Mouse (Mus musculus) heart, adult 2 months (tissue): ENCODE measurements at regions not wholly inside any gene's neighbourhood (a gene's known extent, or its start where the extent isn't known, plus 50 kb on each side); places are given as distances from the start of the nearest gene placed in this dataset.

Experiments
- DNase-seq, 2 experiments: peaks; one replicate each; pipeline ENCODE4 v3.0.0; 2021
- H3K27ac ChIP-seq: fragments of 200-600 bp; 2 replicates; pipeline ENCODE4 v1.8.1; 2022
- H3K27me3 ChIP-seq: fragments of 200-500 bp; 2 replicates; pipeline ENCODE4 v1.6.1; 2012; ENCODE audit warnings: mild to moderate bottlenecking, low read length, inconsistent platforms, mixed read lengths; ENCODE audit not compliant: control insufficient read depth, insufficient read depth
- H3K36me3 ChIP-seq: fragments of 200-500 bp; 2 replicates; pipeline ENCODE4 v1.6.1; 2012; ENCODE audit warnings: low read length, inconsistent platforms; ENCODE audit not compliant: control insufficient read depth, insufficient read depth
- H3K4me1 ChIP-seq: fragments of 200-500 bp; 2 replicates; pipeline ENCODE4 v1.6.1; 2011; ENCODE audit warnings: low read length; ENCODE audit not compliant: control insufficient read depth, insufficient read depth
- H3K4me3 ChIP-seq: fragments of 200-600 bp; 2 replicates; pipeline ENCODE4 v1.8.1; 2022
- H3K79me2 ChIP-seq: fragments of 200-500 bp; replicated peaks from 2 replicates; pipeline ENCODE4 v1.6.1; 2012; ENCODE audit warnings: mild to moderate bottlenecking, inconsistent platforms, low read length, moderate library complexity, mixed read lengths; ENCODE audit not compliant: control insufficient read depth, insufficient read depth
- H3K9ac ChIP-seq: fragments of 200-500 bp; 2 replicates; pipeline ENCODE4 v1.6.1; 2012; ENCODE audit warnings: low read depth, mild to moderate bottlenecking, control low read depth, inconsistent platforms, low read length, mixed read lengths
- CTCF ChIP-seq: fragments of 200-600 bp; IDR thresholded peaks from 2 replicates; pipeline ENCODE4 v1.8.1; 2022; ENCODE audit warnings: antibody characterized with exemption, mild to moderate bottlenecking, moderate library complexity
- EP300 ChIP-seq: fragments of 200-500 bp; IDR thresholded peaks from 2 replicates; pipeline ENCODE4 v1.6.1; 2011; ENCODE audit warnings: low read depth, low read length, control low read depth; ENCODE audit not compliant: insufficient read depth
- POLR2A ChIP-seq: fragments of 200-500 bp; IDR thresholded peaks from 2 replicates; pipeline ENCODE4 v1.6.1; 2011; ENCODE audit warnings: mild to moderate bottlenecking, low read depth, low read length, control low read depth; ENCODE audit not compliant: insufficient read depth
- WGBS: fragments of 180-500 bp; shearing (Covaris S2); methylation state at CpG from one replicate; pipeline ENCODE4 v1.1.7; 2018; 5-methylcytosine and 5-hydroxymethylcytosine counted together
- intact Hi-C: fragments of 180-260 bp; cut with DNase I; formaldehyde crosslinking; loops from one replicate; pipeline ENCODE4 v1.15.1; 2025

DNA sequence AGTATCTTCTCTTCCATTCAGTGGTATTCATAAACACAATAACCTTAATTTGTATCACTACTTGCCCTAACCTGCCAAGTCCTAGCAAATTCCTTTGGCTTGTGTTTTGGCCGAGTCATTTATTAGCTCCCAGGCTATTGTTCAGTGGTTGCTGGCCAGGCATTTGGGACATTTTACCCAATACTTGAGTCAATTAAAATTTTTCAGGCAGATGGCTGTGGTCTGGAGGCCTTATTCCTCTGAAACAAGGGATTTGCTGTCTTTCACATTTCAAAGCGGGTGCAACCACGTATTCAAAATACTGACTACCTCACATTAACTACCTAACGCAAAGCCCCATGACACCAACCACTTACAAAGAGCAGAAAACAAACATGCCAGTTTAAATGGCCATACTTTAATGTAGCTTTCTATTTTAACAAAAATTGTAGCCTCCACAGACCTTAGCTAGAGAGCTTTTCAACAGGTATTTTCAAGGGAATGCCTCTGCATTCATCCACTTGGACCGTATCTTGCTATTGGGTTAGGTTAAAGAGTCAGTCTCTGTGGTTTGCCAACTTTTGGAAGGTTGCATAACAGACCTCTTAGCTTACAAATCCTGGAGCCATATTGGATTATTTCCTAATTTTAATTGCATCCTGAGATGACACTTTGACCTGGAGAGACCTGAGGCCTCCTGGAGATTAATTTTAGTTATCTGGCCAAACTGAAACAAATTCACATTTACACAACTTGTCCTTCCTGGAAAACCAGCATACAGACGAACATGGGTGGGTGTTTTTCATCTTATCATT lies 224.7 kb upstream of the Fam241a start:
- WGBS: 79% methylated on average over 6 of the region's 6 CpGs
- H3K9ac ChIP-seq: no peak overlapping the region
- TF ChIP-seq EP300 (no peak), CTCF (no peak), POLR2A (no peak)
- DNase-seq: no peak
- no peaks in the 10 kb centered on the region for H3K4me1 ChIP-seq
- H3K27me3 ChIP-seq: no peaks in the 10 kb centered on the region
- no peaks in the 10 kb centered on the region for H3K36me3 ChIP-seq
- intact Hi-C loops: no loop called here
- H3K4me3 ChIP-seq: no peak overlapping the region
- H3K79me2 ChIP-seq: no peaks in the 10 kb centered on the region
- H3K27ac ChIP-seq: no peak overlapping the region

DNA sequence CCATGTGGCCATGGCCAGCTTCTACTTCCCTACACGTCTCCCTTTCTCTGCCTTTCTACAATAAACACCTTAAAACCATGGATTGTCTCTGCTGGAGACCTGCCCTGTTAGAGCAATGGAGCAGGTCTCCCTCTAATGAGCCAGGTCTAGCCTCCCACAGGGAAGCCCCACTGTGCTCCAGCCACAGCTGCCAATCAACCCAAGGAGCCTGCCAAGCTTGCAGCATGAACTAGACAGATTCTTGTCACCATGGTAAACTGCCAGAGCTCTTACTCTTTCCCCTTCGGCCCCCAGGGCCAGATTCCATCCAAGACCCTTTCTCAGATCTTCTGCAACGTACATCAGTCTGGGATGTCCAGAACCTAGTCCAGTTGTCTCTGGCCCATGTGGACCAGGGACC lies 217.1 kb upstream of the Fam241a start:
- Histone ChIP-seq H3K36me3 (no peaks in the 10 kb centered on the region), H3K27ac (no peak overlapping the region), H3K9ac (no peak overlapping the region), H3K4me1 (no peaks in the 10 kb centered on the region), H3K79me2 (no peaks in the 10 kb centered on the region), H3K27me3 (no peaks in the 10 kb centered on the region), H3K4me3 (no peak overlapping the region)
- TF ChIP-seq EP300 (no peak), CTCF (no peak), POLR2A (no peak)
- WGBS: 53% methylated on average over 3 of the region's 3 CpGs
- intact Hi-C loops: no loop called here
- DNase-seq: no peak

DNA sequence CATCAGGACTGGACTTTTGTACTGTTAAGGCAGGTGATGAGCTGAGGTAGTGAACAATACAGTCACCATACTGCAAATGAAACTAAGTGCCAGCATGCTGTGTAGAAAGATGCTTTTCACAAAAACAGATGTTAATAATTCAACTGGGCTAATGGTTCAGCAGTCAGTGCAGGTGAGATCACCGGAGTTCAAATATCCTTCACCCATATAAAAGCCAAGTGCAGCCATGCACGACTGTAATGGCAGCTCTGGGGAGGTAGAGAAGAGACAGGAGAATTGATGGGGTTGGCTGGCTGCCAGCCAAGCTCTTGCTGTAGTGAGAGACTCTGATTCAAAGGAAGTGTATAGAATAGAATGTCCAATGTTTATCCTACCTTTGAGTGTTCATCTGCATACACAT lies 214.3 kb upstream of the Fam241a start:
- H3K9ac ChIP-seq: no peak overlapping the region
- DNase-seq: no peak
- 68% methylated on average over 2 of the region's 2 CpGs for WGBS
- H3K27ac ChIP-seq: no peak overlapping the region
- no peak overlapping the region for H3K4me3 ChIP-seq
- H3K27me3 ChIP-seq: no peaks in the 10 kb centered on the region
- no peaks in the 10 kb centered on the region for H3K4me1 ChIP-seq
- no peaks in the 10 kb centered on the region for H3K36me3 ChIP-seq
- H3K79me2 ChIP-seq: no peaks in the 10 kb centered on the region
- intact Hi-C loops: no loop called here
- TF ChIP-seq EP300: no peak
- TF ChIP-seq POLR2A: no peak
- no peak for TF ChIP-seq CTCF

DNA sequence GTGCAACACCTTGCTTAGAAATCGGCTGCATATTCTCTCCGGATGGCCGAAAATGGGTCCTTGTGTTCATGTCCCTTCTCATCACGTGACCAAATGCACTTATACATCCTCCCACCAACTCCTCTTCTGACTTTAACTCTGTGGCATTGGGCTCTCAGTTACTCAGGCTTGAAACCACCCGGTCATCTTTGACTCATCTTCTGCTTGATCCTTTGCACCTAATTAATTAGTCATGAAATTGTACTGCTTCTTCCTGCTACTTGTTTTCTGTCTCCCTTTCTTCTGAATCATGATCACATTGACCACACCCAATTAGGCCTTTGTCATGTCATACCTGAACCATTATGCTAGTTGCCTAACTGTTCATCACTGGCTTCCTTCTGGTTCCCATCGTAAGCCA lies 208.4 kb upstream of the Fam241a start:
- Histone ChIP-seq H3K9ac (no peak overlapping the region), H3K27ac (no peak overlapping the region), H3K36me3 (no peaks in the 10 kb centered on the region), H3K79me2 (no peaks in the 10 kb centered on the region), H3K27me3 (no peaks in the 10 kb centered on the region), H3K4me3 (no peak overlapping the region), H3K4me1 (no peaks in the 10 kb centered on the region)
- intact Hi-C loops: no loop called here
- WGBS: 86% methylated on average over 6 of the region's 6 CpGs
- DNase-seq: no peak
- TF ChIP-seq EP300: no peak
- TF ChIP-seq CTCF: no peak
- TF ChIP-seq POLR2A: no peak

DNA sequence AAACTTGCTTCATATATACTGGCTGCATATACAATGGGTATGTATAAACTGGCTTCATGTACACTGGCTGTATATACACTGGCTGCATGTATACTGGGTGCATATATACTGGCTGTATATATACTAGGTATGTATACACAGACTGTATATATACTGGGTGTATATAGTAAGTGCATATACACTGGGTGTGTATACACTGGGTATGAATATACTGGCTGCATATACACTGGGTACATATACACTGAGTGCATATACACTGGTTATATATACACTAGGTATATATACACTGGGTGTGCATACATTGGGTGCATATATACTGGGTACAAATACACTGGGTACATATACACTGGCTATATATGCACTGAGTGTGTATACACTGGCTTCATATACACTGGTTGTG lies 196.9 kb upstream of the Fam241a start:
- DNase-seq: no peak
- Histone ChIP-seq H3K9ac (no peak overlapping the region), H3K27ac (no peak overlapping the region), H3K27me3 (no peaks in the 10 kb centered on the region), H3K36me3 (no peaks in the 10 kb centered on the region), H3K4me3 (no peak overlapping the region), H3K4me1 (no peaks in the 10 kb centered on the region), H3K79me2 (no peaks in the 10 kb centered on the region)
- TF ChIP-seq POLR2A (no peak), EP300 (no peak), CTCF (no peak)
- intact Hi-C loops: no loop called here

DNA sequence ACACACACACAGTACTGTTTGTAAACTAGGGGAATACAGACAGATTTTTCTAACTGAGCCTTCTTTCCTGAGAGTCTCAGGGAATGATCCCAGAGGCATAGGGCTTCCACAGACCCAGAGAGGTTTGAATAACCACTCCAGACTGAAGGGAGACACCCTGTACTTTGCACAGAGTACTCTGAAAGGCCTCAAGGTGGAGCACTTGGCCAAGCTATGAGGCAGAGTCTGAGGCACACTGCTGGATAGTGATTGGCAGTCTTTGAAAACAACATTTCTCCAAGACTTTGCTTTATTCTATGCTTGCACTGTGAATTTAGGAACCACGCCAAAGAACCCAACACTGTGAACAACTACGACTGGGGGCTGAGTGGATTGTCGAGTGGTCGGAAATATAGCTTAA lies 192.1 kb upstream of the Fam241a start:
- TF ChIP-seq POLR2A (no peak), CTCF (peak; percentile 50)
- no peak for DNase-seq
- H3K9ac ChIP-seq: no peak overlapping the region
- no peaks in the 10 kb centered on the region for H3K4me1 ChIP-seq
- no peaks in the 10 kb centered on the region for H3K36me3 ChIP-seq
- WGBS: 18% methylated on average over 4 of the region's 4 CpGs
- no peaks in the 10 kb centered on the region for H3K27me3 ChIP-seq
- H3K4me3 ChIP-seq: no peak overlapping the region
- no peaks in the 10 kb centered on the region for H3K79me2 ChIP-seq
- intact Hi-C loops: no loop called here
- no peak overlapping the region for H3K27ac ChIP-seq
